Mouse (Mus musculus) lung, adult 18-20 months (tissue): ENCODE results near the gene Psg22.
"Not testable (repeated sequence)": the region's sequence is repeated elsewhere in the genome, so short reads cannot be mapped to it uniquely, and the experiment has no call there.

Source experiments
- DNase-seq, 2 experiments: peaks; one replicate each; pipeline ENCODE4 v3.0.0; 2022; ENCODE audit warnings: mixed read lengths in 2 of 2

Gene Psg22

DNA sequence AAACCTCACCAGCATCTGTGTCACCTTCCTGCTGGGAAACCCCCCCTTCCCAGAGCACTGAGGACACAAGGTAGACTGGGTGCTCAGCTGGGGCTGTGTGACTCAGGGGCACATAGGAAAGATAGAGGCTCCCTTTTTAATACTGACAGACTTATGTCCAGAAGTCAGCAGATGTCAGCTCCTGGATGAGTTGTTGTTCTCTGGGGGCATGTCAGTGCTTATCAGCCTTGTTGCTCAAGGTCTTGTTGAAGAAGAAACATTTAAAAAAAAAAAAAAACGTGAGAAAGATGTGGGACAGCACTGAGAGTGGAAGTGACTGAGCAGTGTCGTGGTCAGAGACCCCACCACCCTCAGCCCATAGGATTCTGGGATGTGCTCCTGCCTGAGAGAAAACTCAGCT is at the start of gene Psg22:
Gene Psg22, plus strand, starts transcription at position 301 of the 400 bp plus-strand sequence.
- DNase-seq: no peak

DNA sequence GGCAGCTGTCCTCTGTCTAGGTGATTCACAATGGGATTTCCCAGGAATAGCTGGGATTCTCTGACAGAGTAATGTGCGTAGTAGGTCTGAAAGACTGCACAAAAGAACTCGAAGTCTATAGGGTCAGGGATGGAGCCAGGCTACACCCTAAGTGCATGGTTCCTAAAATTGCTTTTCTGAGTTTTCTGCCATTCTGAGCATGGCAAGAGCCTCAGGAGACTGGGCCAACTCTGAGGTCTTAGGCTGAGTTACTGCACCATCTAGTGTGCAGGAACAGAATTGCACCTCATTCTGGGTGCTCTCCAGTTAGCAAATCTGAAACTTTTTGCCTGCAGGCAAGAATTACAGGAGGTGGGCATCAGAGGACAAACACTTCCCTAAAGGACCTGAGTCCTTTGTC is 38.1 kb upstream of the Psg22 start:
- peak in 1 of 2 experiments; percentile 2 for DNase-seq

DNA sequence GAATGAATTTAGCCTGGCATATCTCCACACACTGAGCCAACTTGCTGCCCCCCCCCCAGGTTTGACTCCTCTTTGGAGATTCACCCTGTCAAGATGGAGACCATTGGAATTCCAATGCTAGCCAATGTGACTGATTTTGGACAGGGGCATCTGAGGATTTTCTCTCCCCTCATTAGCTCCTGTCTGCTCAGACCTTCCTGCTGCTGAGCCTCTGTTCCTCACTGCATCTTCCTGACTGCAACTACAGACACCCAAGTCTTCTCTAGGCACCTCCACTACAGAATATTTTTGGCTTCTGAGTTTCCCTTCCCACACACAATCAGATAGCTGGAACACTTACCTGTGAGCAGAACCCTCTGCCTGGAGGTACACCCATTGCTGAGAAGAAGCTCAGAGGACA is 32.3 kb upstream of the Psg22 start:
- DNase-seq: no peak

DNA sequence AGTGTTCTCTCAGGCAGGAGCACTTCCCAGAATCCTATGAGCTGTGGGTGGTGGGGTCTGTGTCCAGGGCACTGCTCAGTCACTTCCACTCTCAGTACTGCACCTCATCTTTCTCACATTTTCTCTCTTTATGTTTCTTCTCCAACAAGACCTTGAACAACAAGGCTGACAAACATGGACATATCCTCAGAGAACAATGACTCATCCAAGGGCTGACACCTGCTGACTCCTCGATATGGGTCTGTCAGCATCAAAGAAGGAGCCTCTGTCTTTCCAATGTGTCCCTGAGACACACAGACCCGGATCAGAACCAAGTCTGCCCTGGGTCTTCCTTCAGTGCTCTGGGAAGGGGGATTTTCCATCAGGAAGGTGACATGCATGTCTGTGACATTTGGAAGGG is 31.8 kb upstream of the Psg22 start, which contains the start of gene Psg20:
Gene Psg20, minus strand, starts transcription at position 101 of the 400 bp plus-strand sequence.
- DNase-seq: no peak

DNA sequence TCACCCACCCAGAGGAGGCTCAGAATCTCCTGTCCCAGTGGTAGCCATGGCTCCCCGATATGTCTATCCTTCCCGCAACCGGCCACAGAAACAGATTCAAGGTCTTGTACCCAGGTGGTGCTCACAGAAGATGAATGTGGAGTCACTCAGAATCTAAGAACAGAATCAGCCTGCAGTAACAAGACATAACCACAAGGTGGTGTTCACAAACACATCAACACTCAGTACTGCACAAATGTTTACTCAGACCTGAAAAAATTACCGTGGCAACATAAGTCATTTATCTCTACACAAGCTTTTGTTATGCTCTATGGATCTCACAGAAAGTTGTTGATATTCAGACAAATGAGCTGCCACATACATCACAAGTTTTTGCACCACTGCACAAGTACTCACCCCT is 7.6 kb upstream of the Psg22 start:
- DNase-seq: not testable (repeated sequence)

DNA sequence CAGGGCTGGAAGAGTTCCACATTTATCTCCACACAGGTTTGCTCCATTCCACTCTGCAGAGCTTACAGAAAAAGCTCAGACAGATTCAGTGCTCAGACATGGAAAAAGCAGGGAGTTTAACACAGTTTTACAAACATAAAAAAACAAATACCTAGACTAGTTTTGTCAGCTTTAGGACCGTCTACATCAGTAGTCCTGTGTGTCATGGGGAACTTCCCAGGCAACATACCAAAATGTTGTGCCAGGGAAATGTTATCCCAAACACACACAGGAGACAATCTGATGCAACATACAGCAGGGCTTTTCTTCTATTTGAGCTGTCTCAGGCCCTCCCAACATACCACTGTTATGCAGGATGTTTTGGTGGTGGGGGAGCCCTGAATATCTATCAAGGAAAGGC is 7.0 kb upstream of the Psg22 start:
- no peak for DNase-seq

DNA sequence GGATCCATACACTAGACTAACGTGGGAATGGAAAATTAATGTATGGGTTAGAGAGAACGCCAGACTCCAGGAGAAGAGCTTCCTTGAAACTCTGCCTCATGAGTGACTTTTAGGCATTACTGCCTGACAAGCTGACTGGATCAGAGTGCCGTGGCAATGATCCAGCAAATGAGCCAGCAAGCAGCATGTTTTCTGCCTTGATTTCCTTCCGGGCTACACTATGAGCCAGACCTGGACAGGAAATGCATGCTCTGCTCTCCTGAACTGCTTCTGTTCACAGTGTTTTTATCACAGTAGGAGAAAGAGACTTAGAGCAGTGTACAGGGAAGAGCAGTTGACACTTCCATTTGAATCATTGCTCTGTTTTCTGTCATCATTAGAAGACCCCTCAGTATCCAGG is 2.3 kb upstream of the Psg22 start:
- no peak for DNase-seq

DNA sequence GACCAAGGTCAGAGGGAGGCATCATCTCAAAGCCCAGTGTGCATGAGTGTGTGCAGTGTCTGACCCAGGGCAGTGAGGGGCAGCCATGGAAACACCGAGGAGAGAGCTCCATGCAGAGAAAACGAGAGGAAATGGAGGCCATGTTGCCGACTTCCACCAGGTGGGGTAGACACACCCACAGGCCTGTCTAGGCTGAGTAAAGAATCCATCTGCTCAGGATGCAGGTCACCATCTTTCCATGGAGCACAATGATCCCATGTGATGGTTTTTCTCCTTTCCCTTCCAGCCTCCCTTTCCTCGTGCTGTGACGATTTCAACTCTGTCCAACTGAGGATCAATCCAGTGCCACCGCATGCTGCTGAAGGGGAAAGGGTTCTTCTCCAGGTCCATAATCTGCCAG is 6.1 kb downstream of the Psg22 start:
- no peak for DNase-seq

DNA sequence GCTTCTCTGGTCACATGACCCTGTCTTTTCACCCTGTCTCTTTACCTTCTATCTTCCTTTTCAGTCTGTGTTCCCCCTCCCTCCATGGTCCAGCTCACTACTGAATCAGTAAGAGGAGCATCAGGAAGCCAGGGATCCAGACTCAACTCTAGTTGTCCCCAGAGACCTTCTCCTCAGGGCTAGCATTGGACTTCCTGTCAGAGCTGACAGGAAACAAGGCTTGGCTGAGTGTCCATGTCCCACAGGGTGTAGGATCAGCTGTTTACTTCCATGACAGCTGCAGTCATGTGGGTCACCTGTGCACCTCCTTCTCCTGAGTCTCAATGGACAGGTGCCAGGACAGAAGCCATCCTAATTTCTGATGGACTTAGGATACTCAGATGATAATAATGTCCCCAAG is 8.0 kb downstream of the Psg22 start:
- DNase-seq: not testable (repeated sequence)

DNA sequence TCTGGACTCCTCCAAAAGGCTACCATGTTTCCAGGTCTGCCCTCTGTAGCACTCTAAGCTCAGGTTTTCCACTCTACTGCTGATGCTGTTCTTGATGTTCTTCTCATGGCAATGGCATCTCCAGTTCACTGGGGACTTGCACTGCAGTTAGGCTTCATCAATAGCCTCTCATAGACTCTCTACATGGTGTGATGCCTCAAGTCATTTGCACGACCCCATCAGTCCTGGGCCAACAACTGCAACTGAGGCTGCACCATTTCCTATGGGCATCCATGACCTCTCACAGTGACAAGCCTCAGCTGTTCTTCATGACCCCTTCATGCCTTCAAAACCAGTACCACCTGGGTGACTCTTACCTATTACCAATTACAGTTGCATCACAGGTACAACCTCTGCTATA is 10.5 kb downstream of the Psg22 start:
- no peak for DNase-seq

DNA sequence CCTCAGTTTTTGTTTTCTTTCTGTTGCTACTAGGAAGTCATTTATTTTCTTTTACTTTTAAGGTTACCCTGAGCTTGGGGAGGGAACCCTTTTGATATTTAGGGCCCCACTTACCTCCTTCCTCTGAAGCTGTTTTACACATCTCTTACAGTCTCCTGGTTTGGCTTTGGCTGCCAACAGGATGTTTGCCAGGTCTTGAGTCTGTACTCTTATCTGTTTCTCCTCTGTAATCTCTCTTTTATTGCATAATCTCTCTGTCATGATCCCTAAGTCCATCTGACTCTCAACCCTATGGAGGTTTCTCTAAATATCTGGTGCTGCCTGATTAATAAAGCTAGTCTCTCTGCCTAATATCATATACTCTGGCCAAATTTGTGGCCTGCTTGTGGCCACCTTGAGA is 15.2 kb downstream of the Psg22 start:
- no peak for DNase-seq

DNA sequence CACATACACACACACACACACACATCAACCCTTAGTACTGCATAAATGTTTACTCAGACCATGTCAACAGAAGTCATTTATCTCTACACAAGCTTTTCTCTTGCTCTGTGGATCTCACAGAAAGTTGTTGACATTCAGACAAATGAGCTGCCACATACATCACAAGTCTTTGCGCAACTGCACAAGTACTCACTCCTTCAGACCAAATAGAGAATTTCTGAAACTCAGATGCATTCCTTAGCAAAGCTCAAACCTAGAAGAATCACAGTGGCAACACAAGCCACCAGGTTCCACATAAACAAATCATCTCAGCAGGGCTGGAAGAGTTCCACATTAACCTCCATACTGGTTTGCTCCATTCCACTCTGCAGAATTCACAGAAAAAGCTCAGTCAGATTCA is 16.6 kb downstream of the Psg22 start:
- peak in 1 of 2 experiments; percentile 21 for DNase-seq

DNA sequence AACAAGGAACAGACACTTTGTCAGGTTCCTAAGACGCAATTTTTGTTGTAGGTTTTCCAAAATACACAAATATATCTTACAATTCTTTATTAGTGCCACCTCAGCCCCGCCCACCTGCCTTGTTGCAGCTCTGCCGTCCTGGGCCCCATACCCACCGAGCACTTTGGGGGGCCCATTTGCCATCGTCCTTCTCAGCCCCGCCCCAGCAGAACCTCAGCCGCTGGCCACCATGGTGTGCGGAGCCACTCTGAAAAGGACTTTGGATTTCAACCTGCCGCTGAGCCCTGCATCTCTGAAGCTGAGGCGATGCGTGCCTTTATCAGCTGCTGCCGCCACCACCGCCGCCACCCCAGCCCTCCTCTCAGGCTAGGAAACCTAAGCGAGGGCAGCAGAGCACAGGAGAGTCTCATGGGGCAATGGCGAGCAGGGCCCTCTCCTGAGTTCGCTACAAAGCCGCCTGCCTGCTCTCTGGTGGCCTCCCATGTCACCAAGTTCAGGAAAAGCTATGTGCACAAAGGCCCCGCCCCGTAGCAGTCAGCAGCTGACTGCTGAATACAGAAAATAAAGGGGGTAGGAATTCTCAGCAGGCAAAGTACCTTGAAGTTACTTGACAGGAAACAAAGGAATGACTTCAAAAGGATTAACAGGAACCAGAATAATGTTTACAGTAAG is 28.4 kb downstream of the Psg22 start:
- peak in 1 of 2 experiments; percentile 45 for DNase-seq

DNA sequence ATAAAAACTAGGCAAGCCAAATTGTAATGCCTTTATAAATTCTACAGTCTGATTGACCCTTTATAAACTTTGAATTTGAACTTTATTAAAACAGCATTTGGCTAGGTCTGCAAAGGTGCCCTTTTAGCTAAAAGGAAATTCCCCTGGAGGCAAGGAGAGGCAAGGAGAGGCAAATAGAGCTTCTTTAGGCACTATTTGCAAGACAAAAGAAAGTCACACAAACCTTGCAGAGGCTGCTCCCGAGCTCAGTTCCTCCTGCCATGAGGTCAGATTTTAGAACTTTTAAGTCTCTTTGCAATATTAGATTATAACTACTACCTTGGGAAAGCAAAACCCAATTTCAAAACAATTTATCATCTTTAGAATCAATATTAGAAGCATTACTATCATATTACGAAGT is 29.5 kb downstream of the Psg22 start:
- not testable (repeated sequence) for DNase-seq

DNA sequence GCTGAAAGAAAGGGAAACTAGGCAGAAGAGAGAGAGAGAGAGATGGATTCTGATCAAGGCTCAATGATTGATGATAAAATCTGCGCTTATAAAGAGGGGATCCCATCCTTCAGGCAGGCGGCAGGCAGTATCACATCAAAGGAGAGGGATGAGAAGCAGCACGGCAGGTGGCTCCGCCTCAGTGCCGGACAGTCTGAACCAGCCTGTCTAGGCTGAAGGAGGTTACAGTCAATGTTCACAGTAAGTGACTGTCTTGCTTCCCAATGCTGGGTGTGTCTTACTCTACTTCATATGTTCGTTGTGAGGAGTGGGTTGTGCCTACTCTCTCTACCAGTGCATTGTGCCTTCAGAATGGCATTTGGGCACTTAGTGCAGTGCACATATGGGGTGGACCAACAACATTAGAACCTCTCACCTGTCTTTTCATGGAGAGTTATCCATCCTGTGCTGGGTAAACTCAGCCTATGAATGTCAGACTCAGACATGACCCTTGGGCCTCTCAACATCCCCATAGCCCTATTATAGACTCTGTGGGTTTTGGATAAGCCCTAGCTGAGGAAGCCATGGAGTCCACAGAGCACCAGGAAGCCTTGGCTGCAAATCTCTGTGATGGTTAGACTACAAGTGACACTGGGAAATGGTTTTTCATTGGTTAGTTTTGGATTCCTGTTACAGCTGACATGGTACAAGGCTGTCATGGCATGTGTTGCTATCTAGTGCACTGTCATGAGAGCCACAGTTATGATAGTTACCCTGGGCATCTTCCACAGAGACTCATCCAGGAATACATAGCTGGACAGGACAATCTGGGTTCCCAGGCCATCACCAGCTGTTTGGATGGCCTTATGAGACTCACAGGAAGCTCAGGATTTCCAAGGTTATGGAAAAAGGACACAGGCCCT is 31.4 kb downstream of the Psg22 start:
- no peak for DNase-seq

DNA sequence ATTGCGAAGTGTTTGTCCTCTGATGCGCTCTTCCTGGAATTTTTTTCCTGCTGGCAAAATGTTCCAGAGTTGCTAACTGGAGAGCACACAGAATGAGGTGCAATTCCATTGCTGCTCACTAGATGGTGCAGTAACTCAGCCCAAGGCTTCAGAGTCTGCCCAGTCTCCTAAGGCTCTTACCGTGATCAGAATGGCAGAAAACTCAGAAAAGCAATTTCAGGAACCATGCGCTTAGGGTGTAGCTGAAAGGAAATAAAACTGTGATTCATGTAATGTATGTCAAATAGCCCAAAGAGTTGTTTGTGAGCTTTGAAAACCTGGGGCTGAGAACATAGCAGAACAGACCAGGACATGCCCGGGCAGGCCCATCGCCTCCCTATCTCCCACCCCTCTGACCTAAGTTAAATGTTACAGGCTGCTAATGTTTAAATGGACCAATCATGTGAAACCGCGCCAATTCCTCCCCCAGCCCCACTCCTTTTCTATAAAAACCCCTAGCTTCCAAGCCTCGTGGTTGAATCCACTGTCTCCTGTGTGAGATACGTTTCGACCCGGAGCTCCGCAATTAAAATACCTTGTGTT is 32.1 kb downstream of the Psg22 start:
- peak; percentile 28 to 50 for DNase-seq

DNA sequence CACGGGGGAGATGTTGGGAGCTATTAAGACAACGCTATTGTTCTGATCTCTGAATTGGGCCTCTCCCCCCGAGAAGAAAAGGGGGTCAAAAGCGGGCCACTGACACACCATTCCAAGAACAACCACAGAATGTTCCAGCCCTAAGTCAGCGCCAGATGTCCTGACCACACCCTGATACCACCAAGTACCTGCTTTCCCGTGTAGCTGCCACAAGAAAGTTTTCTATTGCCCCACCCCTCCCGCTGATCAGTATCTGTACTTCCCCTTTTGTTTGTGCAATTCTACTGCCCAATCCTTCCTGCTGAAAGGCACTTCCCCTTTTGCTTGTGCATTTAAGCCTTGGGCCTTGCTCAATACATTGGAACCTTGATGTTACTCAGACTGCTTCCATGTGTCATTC is 42.3 kb downstream of the Psg22 start:
- not testable (repeated sequence) for DNase-seq

DNA sequence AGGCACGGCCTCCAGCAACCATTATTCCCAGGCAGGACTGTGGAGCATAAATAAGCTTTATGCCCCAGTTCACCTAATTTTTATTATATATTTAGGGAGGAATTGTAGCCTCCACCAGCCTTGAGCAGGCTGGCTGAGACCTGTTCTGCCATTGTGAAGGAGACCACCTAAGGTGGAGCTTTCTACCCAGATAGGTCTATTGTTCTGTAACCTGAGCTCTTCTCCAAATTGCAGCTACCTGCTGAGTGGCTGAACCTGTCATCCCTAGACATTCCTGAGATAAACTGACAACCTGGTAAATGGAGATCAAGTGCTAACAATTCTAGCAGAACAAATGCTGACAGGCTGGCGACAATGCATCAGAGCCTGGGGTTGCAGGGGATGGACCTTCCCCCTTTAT is 45.0 kb downstream of the Psg22 start:
- DNase-seq: not testable (repeated sequence)
